Mouse (Mus musculus) brain, embryonic 14.5 days (tissue): ENCODE results near the gene Trio.

ENCODE experiments used
- CTCF ChIP-seq: fragments of 200-500 bp; IDR thresholded peaks from 2 replicates; pipeline ENCODE4 v1.5.1; 2012; ENCODE audit warnings: inconsistent platforms, mild to moderate bottlenecking, moderate library complexity, borderline replicate concordance; ENCODE audit not compliant: insufficient read depth, insufficient read length; ENCODE audit errors: extremely low read depth
- POLR2A ChIP-seq: fragments of 200-500 bp; IDR thresholded peaks from 2 replicates; pipeline ENCODE4 v1.6.1; 2012; ENCODE audit warnings: mild to moderate bottlenecking, inconsistent platforms, borderline replicate concordance; ENCODE audit not compliant: poor library complexity, insufficient read depth, insufficient read length, severe bottlenecking; ENCODE audit errors: extremely low read depth

DNA sequence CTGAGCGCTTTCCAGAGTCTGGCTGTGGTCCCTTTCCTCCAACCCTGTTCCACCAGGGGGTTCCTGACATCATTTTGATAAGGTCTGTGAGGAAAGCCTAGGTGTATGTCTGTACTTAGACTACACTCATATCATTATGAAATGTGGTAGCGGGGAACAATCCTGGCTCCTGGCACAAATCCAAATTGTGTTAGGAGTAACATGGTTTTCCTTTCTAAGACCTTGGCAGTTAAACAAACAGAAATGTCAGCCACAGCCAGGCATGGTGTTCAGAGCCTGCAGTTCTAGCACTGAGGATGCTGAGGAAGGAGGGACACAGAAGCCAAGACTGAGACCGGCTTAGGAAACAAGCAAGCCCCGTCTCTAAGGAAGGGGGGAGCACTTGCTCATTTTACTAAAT lies 119.2 kb downstream of the Trio start:
- TF ChIP-seq POLR2A (no peak), CTCF (no peak)
